Mouse (Mus musculus) splenic B cell, adult 2 months (primary cell): ENCODE measurements at regions not wholly inside any gene's neighbourhood (a gene's known extent, or its start where the extent isn't known, plus 50 kb on each side); places are given as distances from the start of the nearest gene placed in this dataset.
A peak's percentile ranks its signal among the peaks of the same experiment; 100 is the strongest.

Source experiments
- DNase-seq: peaks from one replicate; pipeline ENCODE4 v3.0.0-alpha.2; 2011; ENCODE audit warnings: low read depth, low spot score
- H3K27me3 ChIP-seq: 2 replicates; pipeline ENCODE4 v1.6.1; 2012; ENCODE audit warnings: mild to moderate bottlenecking, low read length, moderate library complexity, mixed read lengths; ENCODE audit not compliant: control insufficient read depth, poor library complexity, insufficient read depth, severe bottlenecking
- H3K36me3 ChIP-seq: 2 replicates; pipeline ENCODE4 v1.6.1; 2012; ENCODE audit warnings: mild to moderate bottlenecking, low read length, moderate library complexity, mixed read lengths; ENCODE audit not compliant: control insufficient read depth, poor library complexity, insufficient read depth, severe bottlenecking

DNA sequence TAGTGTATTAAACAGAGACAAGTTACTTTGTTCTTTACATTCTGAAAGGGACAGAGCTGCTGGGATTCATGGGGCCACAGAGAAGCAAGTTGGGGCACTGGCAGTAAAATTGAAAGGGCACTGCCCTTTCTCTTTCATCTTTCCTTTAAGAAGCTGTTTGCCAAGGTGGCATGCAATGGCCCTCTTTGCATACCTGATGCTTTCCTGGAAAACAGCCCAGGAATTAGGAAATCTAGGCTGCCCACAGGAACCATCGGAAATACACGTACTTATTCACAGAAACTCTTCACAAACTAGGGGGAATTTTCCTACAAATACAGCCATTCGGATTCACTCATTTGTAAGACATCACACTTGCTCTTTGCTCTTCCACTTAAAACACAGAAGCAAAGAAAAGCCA lies 278.3 kb upstream of the Gm765 start:
- Histone ChIP-seq H3K36me3 (no peaks in the 10 kb centered on the region), H3K27me3 (no peaks in the 10 kb centered on the region)
- DNase-seq, result no peak

DNA sequence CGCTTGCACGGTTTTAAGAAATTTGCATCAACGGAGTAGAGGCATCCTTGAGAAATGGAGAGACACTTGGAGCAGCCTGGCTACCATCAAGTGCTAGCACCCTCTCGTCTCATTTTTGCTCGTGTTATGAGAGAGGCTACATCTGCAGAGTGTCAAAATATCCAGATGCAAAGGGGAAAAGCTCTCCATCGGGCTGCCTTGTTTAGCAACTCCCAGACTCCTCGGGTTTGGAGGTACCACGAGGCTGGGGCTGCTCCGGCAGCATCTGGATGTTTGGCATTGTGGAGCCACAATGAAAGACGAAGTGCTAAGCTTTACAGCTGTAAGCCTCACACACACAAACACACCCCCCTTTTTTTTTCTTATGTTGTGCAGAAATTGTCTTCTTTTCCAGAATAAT lies 270.5 kb upstream of the Gm765 start:
- no peaks in the 10 kb centered on the region for H3K36me3 ChIP-seq
- no peaks in the 10 kb centered on the region for H3K27me3 ChIP-seq
- DNase-seq, result no peak

DNA sequence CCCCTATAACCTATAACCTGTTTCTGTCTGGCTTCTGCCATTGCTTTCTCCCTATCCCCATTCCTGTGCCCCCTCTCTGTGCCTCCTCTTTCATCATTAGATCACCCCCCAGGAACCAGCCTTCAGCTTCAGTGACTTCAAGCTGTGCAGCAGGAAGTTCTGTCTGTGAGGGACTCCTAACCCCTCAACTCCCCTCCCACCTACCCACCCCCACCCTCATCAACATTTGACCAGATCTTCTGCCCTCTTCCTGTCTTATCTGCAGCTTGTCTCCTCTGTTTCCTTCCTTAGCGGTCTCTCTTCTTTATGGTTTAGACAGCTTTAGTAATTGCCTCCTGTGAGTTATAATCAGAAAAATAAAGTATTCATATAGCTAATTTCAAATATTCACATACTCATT lies 266.6 kb upstream of the Gm765 start:
- Histone ChIP-seq H3K27me3 (no peaks in the 10 kb centered on the region), H3K36me3 (no peaks in the 10 kb centered on the region)
- no peak for DNase-seq

DNA sequence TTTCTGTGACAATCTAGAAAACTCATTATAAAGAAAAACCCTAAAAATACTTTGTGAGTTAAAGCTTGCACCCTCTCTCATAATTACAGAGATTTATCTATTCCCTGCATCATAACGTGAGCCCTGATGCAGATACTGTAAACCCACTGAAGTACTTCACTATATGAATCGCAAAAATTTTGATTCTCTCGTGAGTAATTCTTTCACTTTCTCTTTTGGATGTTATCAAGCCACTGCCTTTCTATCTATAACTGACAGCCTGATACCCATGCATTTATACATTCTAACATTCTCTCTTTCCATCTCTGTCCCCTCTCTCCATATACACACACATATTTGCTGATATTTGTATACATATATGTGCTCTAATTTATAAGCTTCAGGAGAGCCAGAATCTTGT lies 264.1 kb upstream of the Gm765 start:
- peak; percentile 6 for DNase-seq
- Histone ChIP-seq H3K36me3 (no peaks in the 10 kb centered on the region), H3K27me3 (no peaks in the 10 kb centered on the region)

DNA sequence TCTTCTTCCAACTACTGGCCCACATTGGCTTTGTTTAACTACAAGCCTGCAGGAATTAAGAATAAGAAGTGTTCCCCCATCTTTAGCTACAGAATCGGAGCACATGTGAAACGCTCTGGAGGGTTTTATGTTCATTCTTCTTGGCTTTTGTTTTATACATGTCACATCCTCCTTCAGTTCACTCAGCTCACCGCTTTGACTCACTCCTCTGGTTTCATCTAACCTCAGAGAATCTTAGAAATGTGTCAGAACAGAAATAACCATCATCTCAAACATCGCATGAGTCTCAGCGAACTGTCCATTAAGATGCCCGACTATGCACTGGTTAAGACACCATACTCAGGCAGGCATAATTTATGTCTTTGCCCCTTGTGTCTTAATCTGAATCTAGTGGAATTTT lies 255.1 kb upstream of the Gm765 start:
- Histone ChIP-seq H3K27me3 (no peaks in the 10 kb centered on the region), H3K36me3 (no peaks in the 10 kb centered on the region)
- DNase-seq, result no peak

DNA sequence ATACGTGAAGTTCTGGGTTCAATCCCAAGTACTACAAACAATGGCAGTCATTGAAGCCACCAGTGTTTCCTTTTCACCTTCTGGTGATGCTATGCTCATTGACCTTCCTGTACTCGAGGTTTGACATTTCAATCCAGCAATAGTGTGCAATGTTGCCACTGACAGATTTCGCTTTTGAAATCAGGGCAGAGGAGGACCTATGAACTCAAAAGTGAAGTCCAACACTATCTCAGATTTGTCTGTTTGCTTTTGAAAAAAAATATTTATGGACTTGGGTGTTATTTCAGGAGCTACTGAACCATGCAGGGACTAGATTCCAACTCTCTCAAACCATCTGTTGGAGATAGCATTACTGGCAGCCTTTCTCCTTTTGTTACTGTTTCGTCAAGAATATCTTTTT lies 248.4 kb upstream of the Gm765 start:
- DNase-seq, result no peak
- no peaks in the 10 kb centered on the region for H3K27me3 ChIP-seq
- H3K36me3 ChIP-seq, result no peaks in the 10 kb centered on the region

DNA sequence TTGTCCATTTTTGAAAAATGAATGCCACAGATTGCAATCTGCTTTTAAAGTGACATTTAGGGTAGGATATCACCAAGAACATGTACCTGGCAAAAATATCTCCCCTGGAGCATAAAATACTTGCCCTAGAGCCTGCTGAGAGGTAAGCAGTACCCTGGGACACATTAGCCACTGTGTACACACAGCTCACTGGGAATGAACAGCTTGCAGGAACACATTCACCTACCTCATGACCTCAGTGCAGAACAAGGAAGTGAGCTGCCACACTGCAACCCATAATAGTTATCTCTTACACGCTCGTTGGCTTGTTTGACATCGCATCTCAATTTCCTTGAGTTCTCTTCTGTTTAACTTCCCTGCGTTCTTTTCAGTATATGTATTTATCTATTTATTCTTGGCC lies 246.4 kb upstream of the Gm765 start:
- DNase-seq, result no peak
- Histone ChIP-seq H3K27me3 (no peaks in the 10 kb centered on the region), H3K36me3 (no peaks in the 10 kb centered on the region)

DNA sequence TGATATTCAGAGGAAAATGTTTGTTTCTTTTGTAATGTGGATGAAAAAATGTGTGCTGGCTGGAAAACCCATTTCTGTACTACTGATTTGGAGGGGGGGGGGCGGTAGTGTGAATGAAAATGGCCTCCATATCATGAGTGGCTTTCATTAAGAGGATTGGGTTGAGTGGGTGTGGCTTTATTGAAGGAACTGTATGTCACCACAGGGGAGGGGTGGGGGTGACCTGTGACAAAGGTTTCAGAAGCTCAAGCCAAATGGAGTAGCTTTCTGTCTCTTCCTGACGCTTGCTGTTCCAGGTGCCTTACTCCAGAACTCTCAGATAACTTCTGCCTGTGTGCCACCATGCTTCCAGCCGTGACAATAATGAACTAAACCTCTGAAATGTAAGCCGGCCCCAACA lies 242.0 kb upstream of the Gm765 start:
- Histone ChIP-seq H3K36me3 (no peaks in the 10 kb centered on the region), H3K27me3 (no peaks in the 10 kb centered on the region)
- no peak for DNase-seq

DNA sequence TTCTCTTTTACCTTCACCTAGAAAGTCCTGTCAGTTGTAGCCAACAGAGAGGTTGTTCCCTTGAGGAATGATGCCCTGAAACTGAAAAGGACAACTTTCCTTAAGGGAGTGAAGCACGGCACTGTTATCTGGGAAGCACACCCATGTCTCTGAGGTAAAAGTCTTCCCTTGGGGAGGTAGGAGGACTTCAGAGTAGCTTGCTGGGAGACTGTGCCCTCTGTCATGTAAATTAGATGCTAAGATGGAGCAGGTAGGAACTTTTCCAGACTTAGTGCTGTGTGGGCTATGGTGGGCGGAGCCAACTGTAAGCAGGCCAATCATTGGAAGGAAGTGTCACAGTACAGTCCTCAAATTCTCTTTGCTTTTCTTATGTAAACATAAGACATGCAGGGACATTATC lies 240.3 kb upstream of the Gm765 start:
- no peak for DNase-seq

DNA sequence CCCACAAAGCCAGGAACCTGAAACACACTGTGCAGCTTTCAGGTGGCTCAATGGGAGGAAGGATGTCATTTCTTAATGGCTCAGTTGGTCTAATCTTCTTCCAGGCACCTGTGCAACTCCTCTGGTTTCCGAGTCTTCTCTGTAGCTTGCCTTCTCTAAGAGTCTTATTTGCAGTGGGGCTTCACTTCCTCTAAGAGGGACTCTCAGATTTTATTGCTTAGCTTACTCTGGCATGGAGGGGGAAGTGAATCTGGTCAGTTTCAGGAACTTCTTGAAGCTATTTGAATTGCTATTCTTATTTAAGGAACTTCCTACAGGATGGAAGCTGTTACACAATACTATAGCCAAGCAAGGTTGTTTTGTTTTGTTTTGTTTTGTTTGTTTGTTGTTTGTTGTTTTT lies 232.7 kb upstream of the Gm765 start:
- H3K36me3 ChIP-seq, result no peaks in the 10 kb centered on the region
- DNase-seq, result peak; percentile 34
- no peaks in the 10 kb centered on the region for H3K27me3 ChIP-seq

More for the DNA sequence above, 240.3 kb upstream of the Gm765 start:
- no peaks in the 10 kb centered on the region for H3K36me3 ChIP-seq
- no peaks in the 10 kb centered on the region for H3K27me3 ChIP-seq

DNA sequence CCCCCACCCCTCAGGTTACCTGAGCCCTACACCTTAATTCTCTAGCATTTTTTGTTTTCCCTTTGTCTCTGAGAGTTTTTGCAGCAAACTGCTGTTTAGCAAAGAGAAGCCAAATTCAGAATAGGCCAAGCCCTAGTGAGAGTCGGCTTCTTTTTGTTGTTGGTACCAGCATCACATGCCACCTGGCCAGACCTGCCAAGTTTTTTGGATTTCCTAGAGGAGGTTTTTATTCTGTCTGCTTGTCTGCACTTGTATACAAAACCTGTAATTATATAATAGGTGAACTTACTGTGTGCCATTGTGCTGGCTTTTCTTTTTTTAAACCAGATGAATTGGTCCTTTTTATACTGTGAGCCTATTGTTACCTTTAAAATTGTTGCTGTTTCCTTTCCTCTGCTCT lies 213.1 kb upstream of the Gm765 start:
- DNase-seq, result no peak
- Histone ChIP-seq H3K36me3 (no peaks in the 10 kb centered on the region), H3K27me3 (0 out of 2 replicates have a peak, but pooled peaks cover under 1% of the 10 kb centered on the region)

DNA sequence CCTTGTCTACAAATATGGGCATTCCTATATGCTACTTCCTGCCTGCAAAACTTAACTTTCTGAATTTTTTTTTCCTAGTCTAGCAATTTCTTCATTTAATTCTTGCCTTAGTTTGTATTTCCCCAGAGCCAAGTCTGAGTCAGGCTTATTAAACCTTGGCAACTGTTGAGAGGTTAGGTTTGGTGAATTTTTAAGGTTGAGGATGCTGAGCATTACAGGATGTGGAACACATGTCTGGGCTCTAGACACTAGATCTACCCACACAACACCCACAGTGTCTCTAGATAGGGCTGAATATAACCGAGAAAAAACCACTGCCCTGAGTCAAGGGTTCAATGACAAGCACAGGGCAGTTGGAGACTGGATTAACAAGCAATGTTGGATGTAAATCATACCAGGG lies 211.4 kb upstream of the Gm765 start:
- Histone ChIP-seq H3K36me3 (no peaks in the 10 kb centered on the region), H3K27me3 (0 out of 2 replicates have a peak, but pooled peaks cover 2% of the 10 kb centered on the region)
- DNase-seq, result no peak

DNA sequence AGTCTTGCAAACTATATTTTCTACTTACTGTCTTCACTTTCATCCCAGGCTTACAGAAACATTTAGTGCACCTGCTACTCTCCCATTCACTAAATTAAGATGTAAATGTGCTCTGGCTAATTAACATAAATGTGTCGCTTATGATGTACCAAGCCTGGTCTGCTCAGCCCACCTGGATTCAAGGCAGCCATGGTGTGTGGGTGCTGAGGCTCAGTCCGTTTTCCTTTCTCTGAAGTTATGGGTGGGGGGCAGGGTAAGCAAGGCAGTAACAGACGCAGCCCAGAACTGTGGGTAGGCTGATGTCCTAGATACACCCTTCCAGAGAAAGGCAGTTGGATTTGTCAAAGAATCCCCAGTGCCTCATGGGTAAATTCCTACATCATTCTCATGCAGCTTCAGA lies 209.2 kb upstream of the Gm765 start:
- DNase-seq, result no peak
- no peaks in the 10 kb centered on the region for H3K36me3 ChIP-seq
- H3K27me3 ChIP-seq, result 0 out of 2 replicates have a peak, but pooled peaks cover 2% of the 10 kb centered on the region

DNA sequence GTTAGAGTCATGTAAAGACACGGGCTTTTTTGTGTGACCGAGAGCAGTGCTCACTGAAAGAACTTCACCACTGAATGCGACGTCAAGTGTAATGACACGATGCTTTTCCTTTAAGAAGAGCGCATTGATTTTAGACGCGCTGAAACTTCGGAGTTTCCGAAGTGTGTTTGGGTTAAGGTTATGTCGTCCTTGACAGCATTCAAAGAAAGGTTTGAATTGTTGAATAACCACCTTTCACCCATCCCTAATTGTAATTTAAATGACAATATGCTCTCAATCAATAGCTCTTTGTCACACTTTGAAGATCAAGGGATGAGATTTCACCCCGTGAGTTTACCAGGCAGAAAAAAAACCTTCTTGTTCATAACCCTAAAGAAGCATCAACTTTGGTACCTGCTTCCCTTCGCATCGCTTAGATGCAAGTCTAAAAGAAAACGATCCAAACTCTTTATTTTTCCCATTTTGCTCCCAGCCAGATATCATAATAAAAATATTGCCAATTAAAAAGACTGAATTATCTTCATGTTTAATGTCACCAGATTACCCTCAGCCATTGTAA lies 184.4 kb upstream of the Gm765 start:
- no peaks in the 10 kb centered on the region for H3K36me3 ChIP-seq
- H3K27me3 ChIP-seq, result no peaks in the 10 kb centered on the region; the same call in 1 of the 2 replicates
- no peak for DNase-seq

DNA sequence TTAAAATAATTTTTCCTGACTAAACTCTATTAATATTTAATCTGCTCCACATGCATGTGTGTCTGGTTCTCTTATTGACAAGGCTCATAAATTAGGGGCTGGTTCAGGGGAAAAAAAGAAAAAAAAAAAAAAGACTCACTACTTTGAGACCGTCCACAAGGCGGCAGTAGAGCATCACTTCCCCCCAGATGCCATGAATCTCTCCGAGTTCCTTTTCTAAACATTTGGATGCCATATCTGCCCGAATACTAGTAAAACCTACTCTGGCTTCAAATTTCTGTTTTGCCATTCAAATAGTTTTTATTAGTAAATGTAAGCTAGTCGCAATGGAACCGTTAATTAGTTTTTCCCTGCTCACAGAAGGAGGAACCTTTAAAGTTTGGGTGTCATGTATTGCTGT lies 182.7 kb upstream of the Gm765 start:
- no peaks in the 10 kb centered on the region; the same call in 1 of the 2 replicates for H3K27me3 ChIP-seq
- DNase-seq, result peak; percentile 73

DNA sequence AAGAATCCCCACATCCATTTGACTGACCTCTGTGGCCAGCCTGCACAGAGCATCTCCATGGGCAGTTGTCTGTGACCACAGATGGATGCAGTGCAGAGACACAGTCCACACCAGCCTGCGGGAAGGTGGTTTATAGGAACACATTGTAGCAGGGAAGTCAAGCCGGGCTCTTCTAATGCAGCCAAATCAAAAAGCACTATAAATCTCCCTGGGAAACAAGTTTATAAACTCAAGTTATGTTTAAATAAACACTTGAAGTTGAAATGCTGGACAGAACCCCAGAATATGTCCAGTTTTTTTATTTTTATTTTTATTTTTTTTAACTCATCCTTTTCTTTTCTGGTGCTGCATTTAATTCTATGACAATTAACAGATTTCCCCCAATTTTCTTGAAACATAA lies 182.1 kb upstream of the Gm765 start:
- Histone ChIP-seq H3K27me3 (no peaks in the 10 kb centered on the region; the same call in 1 of the 2 replicates), H3K36me3 (no peaks in the 10 kb centered on the region)
- no peak for DNase-seq

More for the DNA sequence above, 182.7 kb upstream of the Gm765 start:
- no peaks in the 10 kb centered on the region for H3K36me3 ChIP-seq
